Mouse (Mus musculus) midbrain, postnatal 0 days (tissue): ENCODE measurements around the gene Kdm5c. TPM values are rescaled to one million over a fixed set of nuclear protein-coding genes. Genes with fewer than 3 reads are reported as not detected.
A peak's percentile ranks its signal among the peaks of the same experiment; 100 is the strongest.

ENCODE experiments used
- ATAC-seq: fragments of 200-750 bp; cut with Nextera tagmentation; 2 replicates; pipeline ENCODE4 v1.8.0; 2017; ENCODE audit warnings: moderate number of reproducible peaks, mild to moderate bottlenecking, moderate TSS enrichment, moderate library complexity; ENCODE audit not compliant: low FRiP score
- DNase-seq: peaks from one replicate; pipeline ENCODE4 v3.0.0-alpha.2; 2015; ENCODE audit warnings: low spot score
- H3K27ac ChIP-seq: fragments of 300-500 bp; sonication (generic); 2 replicates; pipeline ENCODE4 v1.5.1; 2014; ENCODE audit warnings: low read depth, mild to moderate bottlenecking, low read length, mixed read lengths
- H3K27me3 ChIP-seq: fragments of 300-500 bp; sonication (generic); 2 replicates; pipeline ENCODE4 v1.6.1; 2014; ENCODE audit warnings: low read length, control low read depth, mixed read lengths; ENCODE audit not compliant: insufficient read depth
- H3K36me3 ChIP-seq: fragments of 300-500 bp; sonication (generic); 2 replicates; pipeline ENCODE4 v1.6.1; 2014; ENCODE audit warnings: low read length, control low read depth, mixed read lengths; ENCODE audit not compliant: insufficient read depth
- H3K4me1 ChIP-seq: fragments of 300-500 bp; sonication (generic); 2 replicates; pipeline ENCODE4 v1.6.1; 2014; ENCODE audit warnings: mild to moderate bottlenecking, control low read depth, antibody characterized with exemption, low read length, mixed read lengths; ENCODE audit not compliant: insufficient read depth
- H3K4me2 ChIP-seq: fragments of 300-500 bp; sonication (generic); 2 replicates; pipeline ENCODE4 v1.6.1; 2014; ENCODE audit warnings: low read depth, mild to moderate bottlenecking, low read length, mixed read lengths; ENCODE audit not compliant: poor library complexity, severe bottlenecking
- H3K4me3 ChIP-seq: fragments of 300-500 bp; sonication (generic); 2 replicates; pipeline ENCODE4 v1.5.1; 2014; ENCODE audit warnings: low read depth, mild to moderate bottlenecking, low read length, moderate library complexity
- H3K9ac ChIP-seq: fragments of 300-500 bp; sonication (generic); replicated peaks from 2 replicates; pipeline ENCODE4 v1.6.1; 2014; ENCODE audit warnings: mild to moderate bottlenecking, low read length, moderate library complexity, mixed read lengths; ENCODE audit not compliant: poor library complexity, severe bottlenecking
- H3K9me3 ChIP-seq: fragments of 300-500 bp; sonication (generic); 2 replicates; pipeline ENCODE4 v1.6.1; 2016; ENCODE audit warnings: low read length, control low read depth
- CTCF ChIP-seq: IDR thresholded peaks from 2 replicates; pipeline ENCODE4 v1.5.1; 2016; ENCODE audit warnings: antibody characterized with exemption, mild to moderate bottlenecking
- WGBS: fragments of 180-500 bp; shearing (Covaris S2); extraction: QIAGEN DNeasy Blood & Tissue Kit; methylation state at CpG from one replicate; pipeline ENCODE4 v1.1.7; 2014; 5-methylcytosine and 5-hydroxymethylcytosine counted together
- polyA plus RNA-seq: library from polyadenylated mRNA; unstranded; fragments of >200 nt; fragmentation: Nextera tagmentation; extraction: Ambion mirVana; gene quantifications from 2 replicates; pipeline ENCODE4 v1.2.1, GENCODE M21; 2015
- total RNA-seq: library from RNA; depleted of rRNA; stranded (reverse); fragments of >200 nt; gene quantifications from 2 replicates; pipeline ENCODE4 v1.2.3, GENCODE M21; 2014; rRNA removed

The Kdm5c gene
- total and polyA plus RNA-seq, 2 experiments from 2014 or later, result 26.0 to 54.4 TPM

DNA sequence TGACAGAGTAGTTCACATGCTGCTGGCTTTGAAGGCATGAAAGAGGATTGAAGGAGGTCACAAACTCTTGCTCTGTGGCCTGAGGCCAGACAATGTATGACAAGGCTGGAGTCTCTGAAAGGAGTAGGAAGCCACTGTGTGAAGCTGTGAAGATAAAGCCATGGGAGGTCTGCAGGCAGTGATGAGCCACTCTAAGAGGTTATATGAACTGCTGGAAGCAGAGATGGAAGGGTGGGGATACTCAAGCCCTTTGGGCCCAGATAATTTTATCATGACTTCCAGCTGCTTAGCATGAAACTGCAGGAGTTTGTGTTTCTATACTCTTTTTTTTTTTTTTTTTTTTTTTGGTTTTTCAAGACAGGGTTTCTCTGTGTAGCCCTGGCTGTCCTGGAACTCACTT is 74.6 kb downstream of the Kdm5c start:
- H3K36me3 ChIP-seq, result no peaks in the 10 kb centered on the region
- no peak for TF ChIP-seq CTCF
- H3K27ac ChIP-seq, result no peak overlapping the region
- H3K9ac ChIP-seq, result no peak overlapping the region
- no peaks in the 10 kb centered on the region for H3K4me1 ChIP-seq
- H3K4me3 ChIP-seq, result no peak overlapping the region
- no peaks in the 10 kb centered on the region for H3K9me3 ChIP-seq
- H3K27me3 ChIP-seq, result 0 out of 2 replicates have a peak, but pooled peaks cover 4% of the 10 kb centered on the region
- ATAC-seq (no peak), DNase-seq (no peak)
- no peak overlapping the region for H3K4me2 ChIP-seq

DNA sequence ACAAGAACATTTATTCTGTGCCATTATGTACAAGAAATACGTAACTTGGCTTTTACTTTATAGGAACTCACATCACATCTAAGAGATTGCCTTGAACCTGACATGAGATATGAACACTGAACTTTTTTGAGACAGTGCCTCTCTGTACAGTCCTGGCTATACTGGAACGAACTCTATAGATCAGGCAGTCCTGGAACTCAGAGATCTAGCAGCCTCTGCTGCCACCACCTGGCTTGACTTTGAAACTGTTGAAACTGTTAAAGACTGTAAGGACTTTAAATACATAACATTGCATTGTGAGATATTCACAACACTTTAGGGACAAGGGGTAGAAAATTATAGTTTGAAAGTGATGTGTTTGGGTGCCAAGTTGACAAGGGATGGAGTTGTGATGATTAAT is 75.1 kb downstream of the Kdm5c start:
- DNase-seq (peak; percentile 44), ATAC-seq (no peak)
- no peak overlapping the region for H3K27ac ChIP-seq
- no peaks in the 10 kb centered on the region for H3K36me3 ChIP-seq
- H3K27me3 ChIP-seq, result 0 out of 2 replicates have a peak, but pooled peaks cover 4% of the 10 kb centered on the region
- H3K4me3 ChIP-seq, result no peak overlapping the region
- 54% methylated on average over 2 of the region's 2 CpGs for WGBS
- H3K9me3 ChIP-seq, result no peaks in the 10 kb centered on the region
- TF ChIP-seq CTCF, result peak; percentile 72
- H3K9ac ChIP-seq, result no peak overlapping the region
- no peak overlapping the region for H3K4me2 ChIP-seq
- no peaks in the 10 kb centered on the region for H3K4me1 ChIP-seq

DNA sequence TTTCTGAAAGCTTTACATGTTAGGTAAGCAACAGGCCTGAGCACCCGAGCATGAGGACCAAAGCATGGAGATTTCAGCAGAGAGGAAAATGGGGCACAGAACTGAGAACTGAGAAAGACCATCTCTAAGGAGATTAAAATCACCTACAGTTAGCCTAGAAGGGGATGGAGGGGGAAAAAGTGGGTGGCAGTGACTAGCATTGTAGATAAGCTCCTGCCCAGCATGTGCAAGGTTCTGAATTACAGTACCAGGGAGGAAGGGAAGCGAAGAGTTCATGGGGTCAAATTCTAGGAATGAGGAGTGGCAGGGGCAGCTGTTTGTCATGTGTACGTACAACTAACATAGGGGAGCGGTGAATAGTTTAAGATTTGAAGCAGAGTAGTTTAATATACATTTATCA is 87.7 kb downstream of the Kdm5c start:
- ATAC-seq, result no peak
- H3K27ac ChIP-seq, result no peak overlapping the region
- H3K9me3 ChIP-seq, result no peaks in the 10 kb centered on the region
- no peaks in the 10 kb centered on the region for H3K36me3 ChIP-seq
- TF ChIP-seq CTCF, result no peak
- peaks cover 3% of the 10 kb centered on the region; the same call in 1 of the 2 replicates for H3K27me3 ChIP-seq
- H3K4me1 ChIP-seq, result no peaks in the 10 kb centered on the region
- H3K4me3 ChIP-seq, result no peak overlapping the region
- 84% methylated on average over 4 of the region's 4 CpGs for WGBS
- H3K9ac ChIP-seq, result no peak overlapping the region
- DNase-seq, result no peak
- no peak overlapping the region for H3K4me2 ChIP-seq

DNA sequence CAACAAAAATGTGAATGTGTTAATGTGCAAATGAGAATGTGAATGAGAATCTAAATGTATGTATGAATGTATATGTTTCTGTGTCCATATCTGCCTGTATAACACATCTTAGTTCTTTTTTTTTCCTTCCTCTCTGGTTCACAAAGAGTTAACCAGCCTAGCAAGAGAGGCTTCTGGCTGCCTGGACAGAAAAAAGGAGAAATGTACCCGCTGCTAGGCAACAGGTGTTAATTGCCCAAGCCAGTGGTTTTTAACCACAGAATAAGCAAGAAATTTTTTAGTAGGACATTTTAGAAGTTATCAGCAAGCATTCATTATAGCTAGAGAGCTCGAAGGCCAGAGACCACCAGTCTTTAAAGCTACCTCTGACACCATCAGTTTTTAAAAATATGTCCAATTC is 90.0 kb downstream of the Kdm5c start:
- ATAC-seq, result no peak
- Histone ChIP-seq H3K4me2 (no peak overlapping the region), H3K4me1 (no peaks in the 10 kb centered on the region; the same call in 1 of the 2 replicates), H3K4me3 (no peak overlapping the region), H3K36me3 (no peaks in the 10 kb centered on the region), H3K9me3 (no peaks in the 10 kb centered on the region), H3K27me3 (peaks cover 10% of the 10 kb centered on the region; the same call in 1 of the 2 replicates), H3K9ac (no peak overlapping the region), H3K27ac (no peak overlapping the region)
- TF ChIP-seq CTCF, result no peak
- WGBS, result 30% methylated on average over 2 of the region's 2 CpGs
- DNase-seq, result no peak

DNA sequence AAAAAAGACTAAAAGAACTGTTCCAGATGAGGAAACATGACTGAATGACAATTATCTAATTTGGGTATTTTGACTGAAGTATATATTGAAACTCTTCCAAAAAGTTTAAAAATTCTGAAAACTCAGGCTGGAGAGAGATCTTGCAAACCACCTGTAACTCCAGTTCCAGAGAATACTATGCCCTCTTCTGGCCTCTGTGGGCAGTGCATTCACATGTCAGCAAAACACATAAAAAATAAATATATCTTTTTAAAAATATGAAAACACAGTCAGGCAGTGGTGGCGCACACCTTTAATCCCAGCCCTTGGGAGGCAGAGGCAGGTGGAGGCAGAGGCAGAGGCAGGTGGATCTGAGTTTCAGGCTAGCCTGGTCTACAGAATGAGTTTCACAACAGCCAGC is 90.8 kb downstream of the Kdm5c start:
- Histone ChIP-seq H3K27ac (no peak overlapping the region), H3K27me3 (peaks cover 10% of the 10 kb centered on the region; the same call in 1 of the 2 replicates), H3K9me3 (no peaks in the 10 kb centered on the region), H3K4me2 (no peak overlapping the region), H3K4me1 (no peaks in the 10 kb centered on the region; the same call in 1 of the 2 replicates), H3K9ac (no peak overlapping the region), H3K4me3 (no peak overlapping the region), H3K36me3 (no peaks in the 10 kb centered on the region)
- WGBS, result 87% methylated on average over 1 of the region's 1 CpGs
- TF ChIP-seq CTCF, result peak; percentile 34; the same call in 1 of the 2 replicates
- no peak for DNase-seq
- no peak for ATAC-seq

Other genes with a start within 250 kb of the Kdm5c start
- 51.1 and 62.8 TPM in 2 replicates for gene Hsd17b10, start 231.2 kb upstream of the Kdm5c start, total RNA-seq
- 78.9 and 87.7 TPM in 2 replicates for gene Hsd17b10, start 231.2 kb upstream of the Kdm5c start, polyA plus RNA-seq
- gene Ribc1, start 216.7 kb upstream of the Kdm5c start, total RNA-seq, result 0.33 TPM in 1 of 2 replicates, not detected in the other
- 0.61 and 1.1 TPM in 2 replicates for gene Ribc1, start 216.7 kb upstream of the Kdm5c start, polyA plus RNA-seq
- gene Smc1a, start 216.6 kb upstream of the Kdm5c start, total RNA-seq, result 30.5 and 34.0 TPM in 2 replicates
- gene Smc1a, start 216.6 kb upstream of the Kdm5c start, polyA plus RNA-seq, result 48.9 and 51.7 TPM in 2 replicates
- 23.2 and 28.6 TPM in 2 replicates for gene Iqsec2, start 88.8 kb upstream of the Kdm5c start, total RNA-seq
- 7.3 and 7.7 TPM in 2 replicates for gene Iqsec2, start 88.8 kb upstream of the Kdm5c start, polyA plus RNA-seq
- 17.2 and 25.3 TPM in 2 replicates for gene Kantr, start 94.5 kb downstream of the Kdm5c start, total RNA-seq
- gene Kantr, start 94.5 kb downstream of the Kdm5c start, polyA plus RNA-seq, result 34.1 and 35.3 TPM in 2 replicates
- 29.1 and 42.2 TPM in 2 replicates for gene Tspyl2, start 109.4 kb downstream of the Kdm5c start, total RNA-seq
- gene Tspyl2, start 109.4 kb downstream of the Kdm5c start, polyA plus RNA-seq, result 50.2 and 56.8 TPM in 2 replicates
- gene Gpr173, start 135.7 kb downstream of the Kdm5c start, total RNA-seq, result 32.1 and 33.3 TPM in 2 replicates
- gene Gpr173, start 135.7 kb downstream of the Kdm5c start, polyA plus RNA-seq, result 6.8 and 7.2 TPM in 2 replicates